Mouse (Mus musculus) lung, postnatal 0 days (tissue): ENCODE results near the gene Gm10401. TPM values are rescaled to one million over a fixed set of nuclear protein-coding genes. Genes with fewer than 3 reads are reported as not detected.

Source experiments
- ATAC-seq: fragments of 200-750 bp; cut with Nextera tagmentation; 2 replicates; pipeline ENCODE4 v1.8.0; 2017; ENCODE audit warnings: moderate library complexity
- DNase-seq: peaks from one replicate; pipeline ENCODE4 v3.0.0-alpha.2; 2016; ENCODE audit warnings: low spot score
- H3K27ac ChIP-seq: fragments of 300-500 bp; sonication (generic); 2 replicates; pipeline ENCODE4 v1.5.1; 2014; ENCODE audit warnings: antibody characterized with exemption, mild to moderate bottlenecking, low read length, mixed read lengths
- H3K27me3 ChIP-seq: fragments of 300-500 bp; sonication (generic); replicated peaks from 2 replicates; pipeline ENCODE4 v1.6.1; 2014; ENCODE audit warnings: low read length, mixed read lengths; ENCODE audit not compliant: insufficient read depth
- H3K36me3 ChIP-seq: fragments of 300-500 bp; sonication (generic); 2 replicates; pipeline ENCODE4 v1.6.1; 2014; ENCODE audit warnings: low read length, mixed read lengths; ENCODE audit not compliant: insufficient read depth
- H3K4me1 ChIP-seq: fragments of 300-500 bp; sonication (generic); 2 replicates; pipeline ENCODE4 v1.6.1; 2014; ENCODE audit warnings: antibody characterized with exemption, low read depth, low read length, mixed read lengths; ENCODE audit not compliant: insufficient read depth
- H3K4me2 ChIP-seq: fragments of 300-500 bp; sonication (generic); replicated peaks from 2 replicates; pipeline ENCODE4 v1.6.1; 2014; ENCODE audit warnings: low read depth, mild to moderate bottlenecking, low read length, moderate library complexity, mixed read lengths
- H3K4me3 ChIP-seq: fragments of 300-500 bp; sonication (generic); 2 replicates; pipeline ENCODE4 v1.5.1; 2014; ENCODE audit warnings: low read depth, low read length
- H3K9ac ChIP-seq: fragments of 300-500 bp; sonication (generic); replicated peaks from 2 replicates; pipeline ENCODE4 v1.6.1; 2014; ENCODE audit warnings: low read depth, mild to moderate bottlenecking
- H3K9me3 ChIP-seq: fragments of 300-500 bp; sonication (generic); 2 replicates; pipeline ENCODE4 v1.6.1; 2016; ENCODE audit warnings: low read length, mixed read lengths
- CTCF ChIP-seq: IDR thresholded peaks from 2 replicates; pipeline ENCODE4 v1.5.1; 2016; ENCODE audit warnings: antibody characterized with exemption, mild to moderate bottlenecking
- EP300 ChIP-seq: IDR thresholded peaks from 2 replicates; pipeline ENCODE4 v1.6.1; 2016; ENCODE audit warnings: antibody characterized with exemption, mild to moderate bottlenecking, control low read depth
- WGBS: fragments of 180-500 bp; shearing (Covaris S2); extraction: QIAGEN DNeasy Blood & Tissue Kit; methylation state at CpG from one replicate; pipeline ENCODE4 v1.1.7; 2014; 5-methylcytosine and 5-hydroxymethylcytosine counted together
- polyA plus RNA-seq: library from polyadenylated mRNA; unstranded; fragments of >200 nt; fragmentation: Nextera tagmentation; extraction: Ambion mirVana; gene quantifications from 2 replicates; pipeline ENCODE4 v1.2.1, GENCODE M21; 2015

Gene Gm10401
- polyA plus RNA-seq, 1 experiment from 2014 or later: 32.4 TPM

DNA sequence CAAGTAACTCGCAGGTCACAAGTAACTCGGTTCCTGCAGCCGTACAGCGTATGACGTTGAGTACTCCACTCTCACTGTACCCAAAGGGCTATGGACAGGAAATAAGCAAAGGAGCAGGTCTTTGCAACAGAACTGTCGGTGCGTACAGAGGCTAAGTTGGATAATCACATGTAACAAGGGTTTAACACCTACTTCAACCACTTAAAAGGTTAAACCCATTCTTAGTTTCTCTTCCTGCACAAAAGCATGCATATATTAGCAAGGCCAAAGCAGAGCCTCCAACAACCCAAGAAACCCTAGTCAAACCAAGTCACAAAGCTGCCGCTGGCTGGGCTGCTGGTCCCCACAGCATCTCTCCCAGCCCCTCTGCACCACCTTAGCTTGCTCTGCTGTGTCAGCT, 34.4 kb upstream of the Gm10401 start:
- Histone ChIP-seq H3K9me3 (no peaks in the 10 kb centered on the region), H3K9ac (no peak overlapping the region), H3K36me3 (peaks cover 7% of the 10 kb centered on the region), H3K4me1 (peaks cover 5% of the 10 kb centered on the region; the same call in 1 of the 2 replicates), H3K27ac (no peak overlapping the region), H3K4me3 (no peak overlapping the region), H3K27me3 (no peaks in the 10 kb centered on the region), H3K4me2 (no peak overlapping the region)
- DNase-seq: no peak
- ATAC-seq: no peak
- TF ChIP-seq EP300: no peak
- TF ChIP-seq CTCF: no peak
- WGBS: 75% methylated on average over 8 of the region's 8 CpGs

DNA sequence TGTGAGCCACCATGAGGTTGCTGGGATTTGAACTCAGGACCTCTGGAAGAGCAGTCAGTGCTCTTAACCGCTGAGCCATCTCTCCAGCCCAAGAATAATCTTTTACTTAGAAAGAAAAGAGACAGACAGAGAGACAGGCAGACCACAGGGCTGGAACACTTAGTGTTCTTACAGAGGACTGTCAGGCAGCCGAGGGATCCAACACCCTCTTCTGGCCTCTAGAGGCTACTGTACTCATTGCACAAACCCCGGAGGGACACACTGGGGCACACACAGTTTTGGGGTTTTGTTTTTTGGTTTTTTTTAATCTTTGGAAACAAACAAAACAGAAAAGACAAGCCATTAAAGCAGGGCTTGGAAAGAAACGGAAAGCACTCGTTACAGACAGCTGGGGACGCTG, 31.2 kb upstream of the Gm10401 start:
- Histone ChIP-seq H3K36me3 (peaks cover 12% of the 10 kb centered on the region), H3K4me3 (no peak overlapping the region), H3K4me2 (no peak overlapping the region), H3K27me3 (no peaks in the 10 kb centered on the region), H3K9ac (no peak overlapping the region), H3K27ac (no peak overlapping the region), H3K9me3 (no peaks in the 10 kb centered on the region), H3K4me1 (peaks cover 5% of the 10 kb centered on the region; the same call in 1 of the 2 replicates)
- no peak for ATAC-seq
- TF ChIP-seq CTCF (peak; percentile 17; the same call in 1 of the 2 replicates), EP300 (no peak)
- 85% methylated on average over 6 of the region's 6 CpGs for WGBS
- DNase-seq: no peak

GRCm38 (mm10) chr5:115127421-115128179, 29.5 kb upstream of the Gm10401 start:
- DNase-seq (no peak), ATAC-seq (no peak)
- peaks cover 12% of the 10 kb centered on the region for H3K36me3 ChIP-seq
- H3K4me1 ChIP-seq: no peaks in the 10 kb centered on the region
- H3K4me2 ChIP-seq: no peak overlapping the region
- WGBS: 95% methylated on average over 22 of the region's 22 CpGs
- no peak overlapping the region for H3K4me3 ChIP-seq
- no peaks in the 10 kb centered on the region for H3K27me3 ChIP-seq
- no peak overlapping the region for H3K9ac ChIP-seq
- H3K9me3 ChIP-seq: no peaks in the 10 kb centered on the region
- no peak overlapping the region for H3K27ac ChIP-seq
- TF ChIP-seq CTCF (no peak), EP300 (no peak)

DNA sequence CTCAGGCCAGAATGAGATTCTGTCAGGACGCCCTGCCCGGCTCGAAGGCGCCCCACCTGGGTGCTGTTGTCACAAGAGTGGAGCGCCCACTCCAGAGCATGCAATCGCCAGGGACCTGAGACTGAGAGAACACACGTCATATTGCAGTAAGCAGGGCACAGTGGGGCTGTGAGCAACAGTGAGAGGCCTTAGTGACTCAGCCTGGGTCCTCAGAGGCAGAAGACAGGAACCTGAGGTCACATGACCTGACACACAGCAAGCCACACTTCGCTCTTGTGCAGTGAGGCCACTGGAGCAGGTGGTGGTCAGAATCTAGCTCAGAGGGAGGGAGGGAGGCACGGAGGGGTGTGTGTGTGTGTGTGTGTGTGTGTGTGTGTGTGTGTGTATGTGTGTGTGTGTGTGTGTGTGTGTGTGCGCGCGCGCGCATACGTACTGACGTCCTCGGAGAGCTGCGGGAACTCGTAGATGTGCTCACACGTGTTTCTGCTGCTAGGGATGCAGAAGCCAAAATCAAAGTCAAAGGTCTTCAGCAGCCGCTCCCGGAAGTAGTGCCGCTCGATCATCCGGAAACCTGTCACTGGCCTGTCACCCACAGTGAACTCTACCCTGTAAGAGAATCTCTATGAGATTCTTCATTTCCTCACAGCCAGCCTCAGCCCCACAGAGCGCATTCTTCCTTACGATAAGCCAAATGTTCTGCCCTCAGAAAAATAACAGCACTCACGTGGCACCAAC, 28.6 kb upstream of the Gm10401 start:
- TF ChIP-seq CTCF (no peak), EP300 (no peak)
- 84% methylated on average over 28 of the region's 28 CpGs for WGBS
- no peak overlapping the region for H3K4me2 ChIP-seq
- ATAC-seq: no peak
- no peaks in the 10 kb centered on the region for H3K9me3 ChIP-seq
- peaks cover 12% of the 10 kb centered on the region for H3K36me3 ChIP-seq
- H3K27ac ChIP-seq: no peak overlapping the region
- no peak overlapping the region for H3K9ac ChIP-seq
- no peak overlapping the region for H3K4me3 ChIP-seq
- no peak for DNase-seq
- no peaks in the 10 kb centered on the region for H3K4me1 ChIP-seq
- H3K27me3 ChIP-seq: no peaks in the 10 kb centered on the region

DNA sequence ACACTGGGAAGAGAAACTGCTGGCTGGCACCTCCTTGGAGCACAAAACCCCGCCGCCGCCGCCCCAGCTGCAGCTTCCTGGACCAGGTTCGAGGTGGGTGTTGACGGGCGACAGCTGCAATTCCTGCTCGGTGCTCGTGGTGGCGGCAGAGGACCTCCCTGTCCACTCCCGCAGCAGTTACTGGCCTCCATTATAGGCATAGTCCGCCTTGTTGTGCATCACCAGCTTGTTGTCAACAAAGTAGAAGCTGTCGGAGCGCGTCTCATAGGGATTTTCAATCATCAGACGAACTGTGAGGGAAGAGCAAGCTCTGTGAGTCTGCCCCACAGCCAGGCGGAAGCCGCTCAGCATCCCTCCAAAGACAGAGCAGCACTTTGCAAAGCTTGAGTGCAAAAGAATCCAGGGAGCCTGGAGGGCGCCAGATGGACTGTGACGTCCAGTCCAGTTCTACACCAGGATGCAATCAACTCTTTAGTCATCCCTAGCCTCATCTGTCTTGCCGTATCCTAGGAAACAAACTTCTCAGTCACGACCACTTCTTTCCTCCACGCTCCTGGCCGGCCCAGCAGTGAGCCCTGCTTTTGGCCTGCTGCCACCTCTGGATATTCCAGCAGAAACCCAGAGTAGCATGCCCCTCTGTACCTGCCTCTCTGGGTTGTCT, 27.2 kb upstream of the Gm10401 start:
- H3K9ac ChIP-seq: no peak overlapping the region
- H3K4me3 ChIP-seq: no peak overlapping the region
- WGBS: 22% methylated on average over 24 of the region's 24 CpGs
- ATAC-seq: peak; percentile 91
- no peaks in the 10 kb centered on the region for H3K9me3 ChIP-seq
- H3K4me1 ChIP-seq: no peaks in the 10 kb centered on the region
- no peak overlapping the region for H3K27ac ChIP-seq
- H3K27me3 ChIP-seq: no peaks in the 10 kb centered on the region
- no peak overlapping the region for H3K4me2 ChIP-seq
- TF ChIP-seq EP300 (no peak), CTCF (peak; percentile 99)
- DNase-seq: peak; percentile 91
- H3K36me3 ChIP-seq: peaks cover 11% of the 10 kb centered on the region

DNA sequence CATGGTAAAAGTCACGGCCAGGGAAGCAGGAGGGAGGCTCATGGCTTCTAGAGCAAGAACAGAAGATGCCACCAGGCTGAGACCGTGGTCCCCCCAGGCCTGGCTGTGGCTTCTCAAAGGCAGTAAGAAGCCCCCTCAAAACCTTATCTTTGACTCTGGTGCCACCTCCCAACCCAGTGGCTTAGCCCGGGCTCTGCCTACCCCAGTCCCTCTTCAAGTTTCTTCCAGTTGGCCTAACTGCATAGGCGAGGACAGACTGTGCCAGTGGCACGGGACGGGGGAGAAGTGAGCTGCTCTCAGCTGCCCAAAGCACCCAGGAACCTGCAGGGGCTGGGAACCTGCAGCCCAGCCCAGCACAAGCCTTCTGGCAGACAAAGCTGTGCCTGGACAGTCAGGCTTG, 26.6 kb upstream of the Gm10401 start:
- H3K4me1 ChIP-seq: no peaks in the 10 kb centered on the region
- 0 out of 2 replicates have a peak, but pooled peaks cover 6% of the 10 kb centered on the region for H3K36me3 ChIP-seq
- no peak overlapping the region for H3K4me2 ChIP-seq
- H3K9ac ChIP-seq: no peak overlapping the region
- no peaks in the 10 kb centered on the region for H3K9me3 ChIP-seq
- ATAC-seq: peak; percentile 3; the same call in 1 of the 2 replicates
- H3K27ac ChIP-seq: no peak overlapping the region
- H3K4me3 ChIP-seq: no peak overlapping the region
- no peak for TF ChIP-seq EP300
- TF ChIP-seq CTCF: no peak
- no peak for DNase-seq
- 92% methylated on average over 6 of the region's 6 CpGs for WGBS
- no peaks in the 10 kb centered on the region for H3K27me3 ChIP-seq
